8 mouse cellular contexts compared by ENCODE assay signal in genomic region chr7:132852173-132852844, GRCm38 (mm10). TPM values are rescaled to one million over a fixed set of nuclear protein-coding genes. Genes with fewer than 3 reads are reported as not detected.
DNase-seq lines count a peak whose midpoint lies in the region; ATAC-seq and TF ChIP-seq lines count a peak whose summit lies in the region.

TSS of gene Eef1akmt2 (minus strand) at chr7:132852673.

- H3K4me2 ChIP-seq in heart, embryonic 11.5 days: peak within 1 kb of the TSS; percentile 74
- H3K4me2 ChIP-seq in kidney, embryonic 16.5 days (replicated peaks; ENCODE audit: low read depth, low read length): peak within 1 kb of the TSS; percentile 65
- H3K4me2 ChIP-seq in myocyte (ENCODE audit: low read depth): peak within 1 kb of the TSS; percentile 68

- peak within 1 kb of the TSS; percentile 91 for H3K4me3 ChIP-seq in bone marrow macrophage, adult 2 months (ENCODE audit: insufficient read depth, low read length)
- H3K4me3 ChIP-seq in embryonic fibroblast, embryonic 13.5 days (ENCODE audit: insufficient read depth, low read length): peak within 1 kb of the TSS; percentile 61
- peak within 1 kb of the TSS; percentile 72 for H3K4me3 ChIP-seq in heart, embryonic 11.5 days (ENCODE audit: low read depth, low read length)
- peak within 1 kb of the TSS; percentile 89 for H3K4me3 ChIP-seq in kidney, embryonic 16.5 days (ENCODE audit: low read length)
- H3K4me3 ChIP-seq in liver, adult 2 months (ENCODE audit: insufficient read depth, low read depth, low read length): peak within 1 kb of the TSS; percentile 58
- peak within 1 kb of the TSS; percentile 48 for H3K4me3 ChIP-seq in myocyte

- peak within 1 kb of the TSS; percentile 79 for H3K27ac ChIP-seq in bone marrow macrophage, adult 2 months (ENCODE audit: insufficient read depth, low read depth, low read length)
- H3K27ac ChIP-seq in embryonic fibroblast, embryonic 13.5 days (ENCODE audit: insufficient read depth, low read length): peak within 1 kb of the TSS; percentile 91
- peak within 1 kb of the TSS; percentile 99 for H3K27ac ChIP-seq in heart, embryonic 11.5 days (ENCODE audit: low read depth, low read length)
- H3K27ac ChIP-seq in kidney, embryonic 16.5 days (ENCODE audit: low read length): peak within 1 kb of the TSS; percentile 99
- peak within 1 kb of the TSS; percentile 48 for H3K27ac ChIP-seq in liver, adult 2 months (replicated peaks; ENCODE audit: insufficient read depth, low read depth, low read length)

- H3K9me3 ChIP-seq in heart, embryonic 11.5 days (replicated peaks; ENCODE audit: control insufficient read depth, low read length): no peaks in the 10 kb centered on the region
- no peaks in the 10 kb centered on the region for H3K9me3 ChIP-seq in kidney, embryonic 16.5 days (ENCODE audit: low read length)

- TF ChIP-seq CTCF in bone marrow macrophage, adult 2 months (IDR thresholded peaks at IDR 0.05; ENCODE audit: low read depth, low read length): no peak
- no peak for TF ChIP-seq CTCF in embryonic fibroblast, embryonic 13.5 days (IDR thresholded peaks at IDR 0.05; ENCODE audit: borderline replicate concordance, insufficient read depth, low read length)
- peak; percentile 16; the same call in 1 of the 2 replicates for TF ChIP-seq CTCF in liver, adult 2 months (IDR thresholded peaks at IDR 0.05; ENCODE audit: low read depth, low read length)

- ATAC-seq in heart, embryonic 11.5 days (replicated peaks; ENCODE audit: insufficient number of reproducible peaks, low FRiP score, low TSS enrichment): peak; percentile 92
- peak; percentile 97 for ATAC-seq in kidney, embryonic 16.5 days (ENCODE audit: low FRiP score, low TSS enrichment)

- H3K79me2 ChIP-seq in liver, adult 2 months (ENCODE audit: control insufficient read depth, insufficient read depth, low read length): no peaks in the 10 kb centered on the region
- H3K79me2 ChIP-seq in myocyte (ENCODE audit: control insufficient read depth, insufficient read depth): no peaks in the 10 kb centered on the region

- peak within 1 kb of the TSS; percentile 17 for H3ac ChIP-seq in myocyte (ENCODE audit: control insufficient read depth, insufficient read length)

- TF ChIP-seq POLR2A in bone marrow macrophage, adult 2 months (IDR thresholded peaks at IDR 0.05; ENCODE audit: borderline replicate concordance, low read depth, low read length): no peak
- TF ChIP-seq POLR2A in embryonic fibroblast, embryonic 13.5 days (IDR thresholded peaks at IDR 0.05; ENCODE audit: low read depth, low read length): peak; percentile 86
- TF ChIP-seq POLR2A in liver, adult 2 months (IDR thresholded peaks at IDR 0.05; ENCODE audit: extremely low read depth, insufficient read depth, low read length): no peak
- peak; percentile 71 for TF ChIP-seq POLR2A in myocyte (IDR thresholded peaks at IDR 0.05; ENCODE audit: insufficient read length, low read depth)

- no peaks in the 10 kb centered on the region for H3K27me3 ChIP-seq in heart, embryonic 11.5 days (ENCODE audit: control insufficient read depth, insufficient read depth, low read length)
- no peaks in the 10 kb centered on the region for H3K27me3 ChIP-seq in kidney, embryonic 16.5 days (ENCODE audit: insufficient read depth, low read length)
- H3K27me3 ChIP-seq in liver, adult 2 months (ENCODE audit: control insufficient read depth, insufficient read depth, low read length): no peaks in the 10 kb centered on the region
- H3K27me3 ChIP-seq in myocyte (ENCODE audit: control insufficient read depth, insufficient read depth, insufficient read length): no peaks in the 10 kb centered on the region
- no peaks in the 10 kb centered on the region for H3K27me3 ChIP-seq in splenic B cell, adult 2 months (ENCODE audit: control insufficient read depth, insufficient read depth, low read length, poor library complexity, severe bottlenecking)

- WGBS in heart, embryonic 11.5 days (ENCODE audit: insufficient replicate concordance): under 1% methylated on average over 37 of the region's 37 CpGs
- WGBS in kidney, embryonic 16.5 days: under 1% methylated on average over 36 of the region's 37 CpGs
- WGBS in liver, adult 2 months: under 1% methylated on average over 37 of the region's 37 CpGs

- peaks cover 2% of the 10 kb centered on the region for H3K4me1 ChIP-seq in bone marrow macrophage, adult 2 months (ENCODE audit: control insufficient read depth, insufficient read depth, low read length)
- H3K4me1 ChIP-seq in embryonic fibroblast, embryonic 13.5 days (ENCODE audit: control insufficient read depth, insufficient read depth, low read length): no peaks in the 10 kb centered on the region
- peaks cover 7% of the 10 kb centered on the region for H3K4me1 ChIP-seq in heart, embryonic 11.5 days (ENCODE audit: control insufficient read depth, insufficient read depth, low read length)
- H3K4me1 ChIP-seq in kidney, embryonic 16.5 days (ENCODE audit: insufficient read depth, low read length): peaks cover 11% of the 10 kb centered on the region
- no peaks in the 10 kb centered on the region for H3K4me1 ChIP-seq in liver, adult 2 months (ENCODE audit: control insufficient read depth, insufficient read depth, low read length)

- DNase-seq in A20 (ENCODE audit: low read depth, low spot score): peak; percentile 92
- peak; percentile 72 for DNase-seq in liver, adult 2 months (ENCODE audit: extremely low read depth, low read depth, low spot score)
- DNase-seq in splenic B cell, adult 2 months (ENCODE audit: low read depth, low spot score): peak; percentile 90

- H3K36me3 ChIP-seq in heart, embryonic 11.5 days (ENCODE audit: control insufficient read depth, insufficient read depth, low read length): no peaks in the 10 kb centered on the region
- H3K36me3 ChIP-seq in kidney, embryonic 16.5 days (ENCODE audit: insufficient read depth, low read length): peaks cover 20% of the 10 kb centered on the region
- peaks cover 9% of the 10 kb centered on the region; the same call in 1 of the 2 replicates for H3K36me3 ChIP-seq in liver, adult 2 months (ENCODE audit: control insufficient read depth, insufficient read depth, low read length)
- peaks cover 9% of the 10 kb centered on the region for H3K36me3 ChIP-seq in myocyte (ENCODE audit: control insufficient read depth, insufficient read depth)
- H3K36me3 ChIP-seq in splenic B cell, adult 2 months (ENCODE audit: control insufficient read depth, insufficient read depth, low read length, poor library complexity, severe bottlenecking): peaks cover 4% of the 10 kb centered on the region; the same call in 1 of the 2 replicates

- peak within 1 kb of the TSS; percentile 96 for H3K9ac ChIP-seq in heart, embryonic 11.5 days (ENCODE audit: low read depth, low read length)
- H3K9ac ChIP-seq in kidney, embryonic 16.5 days (replicated peaks; ENCODE audit: low read length): peak within 1 kb of the TSS; percentile 98
- peak within 1 kb of the TSS; percentile 64 for H3K9ac ChIP-seq in liver, adult 2 months (ENCODE audit: low read depth, low read length)

TF ChIP-seq in myocyte, 11 proteins besides CTCF, POLR2A, EP300 and RAD21:
- TF ChIP-seq MYOG (IDR thresholded peaks at IDR 0.05; ENCODE audit: control insufficient read depth in 1 of 3, insufficient read depth in 1 of 3, insufficient read length in 2 of 3, low read depth in 2 of 3) (no peak), MYOD1 (IDR thresholded peaks at IDR 0.05; ENCODE audit: control insufficient read depth in 1 of 3, insufficient read length in 2 of 3, low read depth in 2 of 3) (peak in 1 of 3 experiments; percentile 6), USF1 (IDR thresholded peaks at IDR 0.05; ENCODE audit: low read depth) (no peak), E2F4 (IDR thresholded peaks at IDR 0.05; ENCODE audit: insufficient read depth) (no peak), TCF12 (IDR thresholded peaks at IDR 0.05; ENCODE audit: insufficient read depth, poor library complexity, severe bottlenecking) (no peak), REST (IDR thresholded peaks at IDR 0.05; ENCODE audit: insufficient read depth, insufficient read length) (no peak), MAX (IDR thresholded peaks at IDR 0.05; ENCODE audit: low read depth) (no peak), POLR2AphosphoS2 (IDR thresholded peaks at IDR 0.05; ENCODE audit: insufficient read length, low read depth) (peak; percentile 65)

RNA-seq across cellular contexts. Expression of gene Eef1akmt2, which starts in this region (rescaled TPM):
- 21.7 and 30.2 TPM in 2 replicates for polyA plus RNA-seq in bone marrow macrophage, adult 2 months (2012; ENCODE audit: insufficient read depth, insufficient read length, missing spikeins)
- 34.4 and 38.1 TPM in 2 replicates for polyA plus RNA-seq in embryonic fibroblast, embryonic 13.5 days (2011; ENCODE audit: insufficient read length, low read depth, missing spikeins)
- 43.7 and 44.4 TPM in 2 replicates for polyA plus RNA-seq in heart, embryonic 11.5 days (2014; fragmentation: Nextera tagmentation; extraction: Ambion mirVana)
- polyA plus RNA-seq in kidney, embryonic 16.5 days (2015; fragmentation: Nextera tagmentation; extraction: Ambion mirVana): 64.9 and 71.2 TPM in 2 replicates
- 16.4 and 21.8 TPM in 2 replicates for total RNA-seq in liver, adult 2 months (2014; rRNA removed)
- polyA plus RNA-seq in liver, adult 2 months (2012; rRNA removed): 3.4 and 5.4 TPM in 2 replicates
- 10.8 TPM for polyA plus RNA-seq in myocyte (2012; fragmentation: generic; extraction: Trizol)

Comparison
In these comparisons a context has a peak if more than half of its experiments do, and no peak if none do; other contexts are left out.
1. Peak in every context shown above with its lines: DNase-seq, ATAC-seq, H3K4me3 ChIP-seq and H3K27ac ChIP-seq.
2. H3K27ac ChIP-seq: peak in every context shown above with its lines; median percentile 99 in heart, embryonic 11.5 days; 99 in kidney, embryonic 16.5 days; 91 in embryonic fibroblast, embryonic 13.5 days; 79 in bone marrow macrophage, adult 2 months; 48 in liver, adult 2 months.
3. POLR2A ChIP-seq: peak in embryonic fibroblast, embryonic 13.5 days (single experiment) and myocyte (single experiment); none in bone marrow macrophage, adult 2 months (single experiment) and liver, adult 2 months (single experiment).